Mouse (Mus musculus) central nervous system, embryonic 14 days (tissue): ENCODE data around the gene Gm9918. TPM values are rescaled to one million over a fixed set of nuclear protein-coding genes. Genes with fewer than 3 reads are reported as not detected.

Source experiments
- polyA plus RNA-seq: library from polyadenylated mRNA; depleted of rRNA; stranded (reverse); fragments of >200 nt; gene quantifications from 2 replicates; pipeline ENCODE4 v1.2.3, GENCODE M21; 2012; rRNA removed

Gene Gm9918
- polyA plus RNA-seq, result 0.32 and 0.73 TPM in 2 replicates

GRCm38 (mm10) chr15:102270274-102270960, at the start of gene Gm9918:
Gene Gm9918 (plus strand): TSS chr15:102270563.

DNA sequence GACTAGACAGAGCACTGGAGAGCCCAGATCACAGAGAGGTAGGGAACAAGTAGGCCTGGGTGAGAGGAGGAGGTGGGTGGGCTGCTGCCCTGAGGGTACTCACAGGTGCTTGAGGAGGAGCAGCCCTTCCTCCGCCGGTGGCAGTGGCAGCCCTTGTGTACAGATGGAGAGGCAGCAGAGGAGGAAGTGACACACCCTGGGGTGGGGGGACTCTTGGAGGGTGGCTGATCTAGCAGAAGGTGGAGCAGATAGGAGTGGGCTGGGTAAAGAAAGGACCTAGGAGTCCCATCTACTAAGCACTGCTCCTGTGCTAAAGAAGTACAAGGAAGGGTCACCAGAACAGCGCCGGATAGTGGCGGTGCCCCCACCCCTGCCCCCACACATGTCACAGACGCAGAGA, 38.6 kb upstream of the Gm9918 start, which contains the start of gene Itgb7:
Gene Itgb7, minus strand, starts transcription at position 197 of the 400 bp plus-strand sequence.

DNA sequence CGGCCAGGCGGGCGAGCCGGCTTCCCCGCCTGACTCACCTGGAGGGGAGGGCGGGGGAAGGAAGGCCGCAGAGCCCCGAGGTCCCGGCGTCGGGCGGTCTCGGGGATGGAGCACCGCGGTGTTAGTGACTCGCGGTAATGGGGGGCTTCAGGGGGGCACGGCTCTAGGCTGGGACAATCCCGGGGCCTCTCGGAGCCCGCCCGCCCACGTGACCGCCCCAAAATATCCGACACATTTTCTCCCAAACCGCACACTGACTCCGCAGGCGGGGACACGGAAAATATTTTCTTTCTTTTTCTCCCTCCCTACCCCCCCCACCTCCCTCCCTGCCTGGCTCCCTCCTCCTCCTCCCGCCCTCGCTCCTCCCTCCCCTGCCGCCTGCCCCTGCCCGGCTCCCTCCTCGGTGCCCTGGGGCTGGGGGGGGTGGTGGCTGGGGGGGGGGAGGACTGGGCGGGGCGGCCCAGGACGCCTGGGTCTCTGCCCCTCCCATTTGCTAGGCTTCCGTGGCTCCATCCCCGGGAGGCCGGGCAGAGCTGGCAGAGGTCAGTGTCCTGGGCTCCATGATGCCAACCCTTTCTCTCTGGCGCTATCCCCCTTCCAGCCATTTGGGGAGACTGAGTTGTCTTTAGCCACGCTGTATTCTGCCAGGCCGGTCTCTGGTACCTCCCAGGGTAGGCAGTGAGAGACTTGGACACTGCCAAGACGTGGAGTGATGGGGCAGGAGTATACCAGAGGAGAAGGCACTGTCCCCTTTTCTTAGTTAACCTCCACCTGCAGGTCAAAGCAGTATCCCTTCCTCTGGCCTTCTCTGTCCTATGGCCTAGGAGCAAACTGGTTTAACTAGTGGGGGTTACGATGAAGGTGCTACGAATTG, 12.9 kb upstream of the Gm9918 start, which contains the start of gene Rarg:
Gene Rarg, minus strand, starts transcription at position 316 of the 874 bp plus-strand sequence.

DNA sequence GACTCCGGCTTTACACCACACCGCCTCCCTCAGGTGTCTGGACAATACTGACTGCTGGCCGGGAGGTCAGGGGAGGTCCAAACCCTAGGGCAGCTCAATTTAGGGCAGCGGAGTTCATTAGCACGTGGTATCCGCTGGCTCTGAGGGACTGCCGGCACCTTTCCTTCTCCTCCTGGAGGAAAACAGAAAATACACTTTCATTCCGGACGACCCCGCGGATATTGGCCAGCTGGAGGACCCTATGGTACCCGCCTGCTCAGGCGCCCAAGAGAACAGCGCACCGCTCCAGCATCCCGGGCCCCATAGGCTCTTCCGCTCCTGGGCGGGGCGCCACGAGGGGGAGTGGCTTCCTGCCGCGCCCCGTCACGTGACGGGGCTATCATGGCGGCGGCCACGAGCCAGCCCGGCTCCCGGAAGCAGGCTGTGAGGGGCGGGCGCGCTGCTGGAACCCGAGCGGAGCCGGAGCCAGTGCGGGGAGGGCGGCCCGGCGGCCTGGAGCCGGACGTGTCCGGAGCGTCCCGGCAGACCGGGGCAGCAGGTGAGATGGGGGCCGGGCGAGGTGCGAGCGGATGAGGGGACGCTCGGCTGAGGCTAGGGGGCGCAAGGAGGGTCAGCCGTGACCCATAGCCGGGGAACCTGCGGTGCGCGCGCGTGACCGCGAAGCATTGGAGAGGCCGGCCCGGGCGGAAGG, 8.9 kb downstream of the Gm9918 start, which contains the start of gene Mfsd5:
Gene Mfsd5, plus strand, starts transcription at position 363 of the 691 bp plus-strand sequence.

GRCm38 (mm10) chr15:102295633-102296367, 25.4 kb downstream of the Gm9918 start, which contains the start of gene Espl1:
Gene Espl1 (plus strand): TSS chr15:102296266.

Other genes starting within 250 kb of the Gm9918 start
- 2.3 and 5.3 TPM in 2 replicates for gene Krt18, start 242.4 kb upstream of the Gm9918 start, polyA plus RNA-seq
- gene Eif4b, start 196.8 kb upstream of the Gm9918 start, polyA plus RNA-seq, result 183 TPM in 2 replicates
- 15.9 and 36.1 TPM in 2 replicates for gene Tns2, start 170.2 kb upstream of the Gm9918 start, polyA plus RNA-seq
- 61.2 and 70.4 TPM in 2 replicates for gene Spryd3, start 134.3 kb upstream of the Gm9918 start, polyA plus RNA-seq
- 0.98 and 2.7 TPM in 2 replicates for gene Igfbp6, start 126.2 kb upstream of the Gm9918 start, polyA plus RNA-seq
- 0.20 and 0.25 TPM in 2 replicates for gene Soat2, start 120.0 kb upstream of the Gm9918 start, polyA plus RNA-seq
- gene Zfp740, start 67.3 kb upstream of the Gm9918 start, polyA plus RNA-seq, result 104 and 115 TPM in 2 replicates
- 53.4 and 66.2 TPM in 2 replicates for gene Csad, start 65.8 kb upstream of the Gm9918 start, polyA plus RNA-seq
- gene Itgb7, start 38.6 kb upstream of the Gm9918 start, polyA plus RNA-seq, result 0.44 and 1.0 TPM in 2 replicates
- gene Rarg, start 13.0 kb upstream of the Gm9918 start, polyA plus RNA-seq, result 10.4 and 29.3 TPM in 2 replicates
- gene Mfsd5, start 8.9 kb downstream of the Gm9918 start, polyA plus RNA-seq, result 39.0 and 40.3 TPM in 2 replicates
- gene Espl1, start 25.7 kb downstream of the Gm9918 start, polyA plus RNA-seq, result 16.3 and 17.7 TPM in 2 replicates
- gene Pfdn5, start 55.6 kb downstream of the Gm9918 start, polyA plus RNA-seq, result 418 and 443 TPM in 2 replicates
- 116 and 117 TPM in 2 replicates for gene Myg1, start 61.1 kb downstream of the Gm9918 start, polyA plus RNA-seq
- gene Aaas, start 80.2 kb downstream of the Gm9918 start, polyA plus RNA-seq, result 49.4 and 50.3 TPM in 2 replicates
- 4.1 and 7.9 TPM in 2 replicates for gene Sp7, start 96.6 kb downstream of the Gm9918 start, polyA plus RNA-seq
- gene Sp1, start 135.6 kb downstream of the Gm9918 start, polyA plus RNA-seq, result 21.8 TPM in 2 replicates
- gene Amhr2, start 174.8 kb downstream of the Gm9918 start, polyA plus RNA-seq, result 0.58 and 0.82 TPM in 2 replicates
- gene Prr13, start 188.5 kb downstream of the Gm9918 start, polyA plus RNA-seq, result 98.8 and 101 TPM in 2 replicates
- 555 and 600 TPM in 2 replicates for gene Pcbp2, start 200.0 kb downstream of the Gm9918 start, polyA plus RNA-seq
- gene Gm10337, start 233.2 kb downstream of the Gm9918 start, polyA plus RNA-seq, result not detected in 2 replicates
- 69.0 and 72.9 TPM in 2 replicates for gene Map3k12, start 246.5 kb downstream of the Gm9918 start, polyA plus RNA-seq
- gene Tarbp2, start 247.6 kb downstream of the Gm9918 start, polyA plus RNA-seq, result 146 TPM in 2 replicates